Mouse (Mus musculus) urinary bladder, postnatal 25 days (tissue): ENCODE measurements at regions not wholly inside any gene's neighbourhood (a gene's known extent, or its start where the extent isn't known, plus 50 kb on each side); places are given as distances from the start of the nearest gene placed in this dataset.

Experiments used
- DNase-seq: peaks from one replicate; pipeline ENCODE4 v3.0.0; 2022; ENCODE audit warnings: low spot score

GRCm38 (mm10) chr2:169035315-169035714, 79.9 kb upstream of the Zfp64 start:
- DNase-seq, result no peak

DNA sequence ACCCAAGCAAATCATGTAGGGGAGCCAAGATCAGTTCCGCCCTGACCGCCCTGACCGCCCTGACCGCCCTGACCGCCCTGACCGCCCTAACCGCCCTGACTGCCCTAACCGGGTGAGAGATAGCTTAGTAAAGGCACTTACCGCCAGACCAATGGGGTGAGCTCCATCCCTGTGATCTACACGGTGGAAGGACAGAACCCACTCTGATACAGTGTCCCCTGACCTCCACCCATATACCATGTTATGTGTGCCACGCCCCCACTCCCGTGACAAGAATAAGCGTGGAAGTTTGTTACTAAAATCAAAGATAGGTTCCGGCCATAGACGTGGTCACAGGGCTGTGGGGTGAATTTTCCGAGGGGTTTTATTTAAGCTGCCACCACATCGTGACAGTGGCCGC, 78.6 kb upstream of the Zfp64 start:
- no peak for DNase-seq

DNA sequence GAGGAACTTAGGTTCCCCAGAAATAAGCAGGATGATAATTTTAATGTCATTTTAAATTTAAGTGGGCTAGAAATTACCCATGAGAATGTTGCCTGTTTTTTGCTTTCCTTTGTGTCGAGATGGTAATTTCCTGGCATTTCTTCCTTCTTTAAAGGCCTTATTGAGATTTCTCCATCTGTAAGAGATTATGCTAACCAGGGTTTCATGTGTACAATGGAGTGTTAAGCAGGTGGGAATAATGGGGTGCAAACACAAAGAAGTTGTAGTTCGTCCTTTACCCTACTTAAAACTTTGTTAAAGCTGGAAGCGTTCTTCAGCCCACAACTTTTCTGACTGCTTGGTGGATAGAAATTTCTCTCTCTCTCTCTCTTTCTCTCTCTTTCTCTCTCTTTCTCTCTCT, 77.8 kb upstream of the Zfp64 start:
- no peak for DNase-seq

- no peak for DNase-seq
These were observed 73.2 kb upstream of the Zfp64 start for GRCm38 (mm10) chr2:169028531-169029114.

GRCm38 (mm10) chr2:169019037-169019436, 63.6 kb upstream of the Zfp64 start:
- DNase-seq, result no peak

DNA sequence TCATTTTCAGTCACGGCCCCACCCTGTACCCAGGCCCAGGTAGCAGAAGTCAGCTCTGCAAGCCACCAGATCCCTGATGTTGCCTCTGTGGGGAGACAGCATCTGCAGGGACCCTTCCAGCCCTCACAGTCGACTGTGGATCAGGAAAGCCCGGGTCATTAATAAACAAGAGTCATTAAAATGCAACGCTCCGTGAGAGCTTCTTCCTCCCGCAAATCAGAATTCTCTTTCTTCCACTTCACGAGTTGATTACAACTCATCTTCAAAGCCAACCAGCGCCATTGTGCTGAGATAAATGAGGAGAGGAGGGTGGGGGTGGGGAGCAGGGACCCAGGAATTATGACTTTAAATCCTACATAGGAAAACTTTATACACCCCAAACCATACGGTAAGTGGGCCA, 54.9 kb upstream of the Zfp64 start:
- DNase-seq, result no peak

DNA sequence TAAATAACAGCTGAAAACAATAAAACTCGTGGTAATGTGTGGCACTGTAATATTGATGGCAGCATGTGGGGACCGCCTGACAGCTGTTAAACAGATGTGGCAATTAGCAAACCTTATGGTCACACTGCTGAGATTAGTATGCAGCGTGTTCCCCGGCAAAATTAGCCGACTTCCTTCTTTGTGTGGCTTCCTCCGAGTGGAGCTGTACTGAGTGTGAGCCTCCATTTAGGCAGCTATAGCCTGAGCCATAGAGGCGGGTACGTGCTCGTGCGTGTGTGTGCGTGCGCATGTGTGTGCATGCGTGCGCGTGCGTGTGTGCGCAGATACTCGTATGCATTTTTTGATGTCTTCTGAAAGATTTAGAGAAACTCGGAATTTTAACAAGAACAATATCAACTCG, 53.4 kb upstream of the Zfp64 start:
- no peak for DNase-seq

DNA sequence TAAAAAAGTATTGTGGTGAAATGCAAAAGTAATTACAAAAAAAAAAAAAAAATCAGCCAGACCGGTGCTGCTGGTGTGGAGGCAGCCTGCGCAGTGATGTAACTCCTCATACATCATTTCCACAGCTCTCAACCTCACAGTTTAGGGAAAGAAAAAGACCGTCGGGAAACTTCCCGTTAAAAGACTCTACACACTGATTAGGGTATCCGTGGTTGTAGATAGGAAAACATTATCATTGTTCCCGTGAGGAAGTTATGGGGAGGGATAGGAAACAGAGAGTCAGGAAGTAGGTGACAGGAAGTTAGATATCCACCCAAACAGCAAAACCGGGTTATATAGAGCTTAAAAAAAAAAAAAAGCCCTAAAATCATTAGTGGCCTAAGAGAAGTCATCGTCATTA, 52.9 kb upstream of the Zfp64 start:
- DNase-seq, result no peak

DNA sequence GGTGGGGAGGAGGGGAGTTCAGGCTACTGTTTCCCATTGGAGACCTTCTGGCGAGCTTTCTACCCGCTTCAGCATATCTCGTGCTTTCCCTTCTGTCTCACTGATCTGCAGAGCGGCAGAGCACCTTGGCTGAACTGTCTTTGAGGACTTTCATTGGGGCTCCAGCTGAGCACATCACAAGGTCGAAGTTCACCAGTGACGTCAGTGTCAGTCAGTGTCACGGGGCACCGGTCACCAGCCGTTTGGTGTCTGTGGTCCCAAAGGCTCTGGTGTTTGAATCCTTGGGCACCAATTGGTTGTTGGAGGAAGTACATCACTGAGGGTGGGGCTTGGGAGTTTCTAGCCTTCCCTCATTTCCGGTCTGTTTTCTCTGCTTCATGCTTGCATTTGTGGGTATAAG, 51.2 kb upstream of the Zfp64 start:
- DNase-seq, result no peak

GRCm38 (mm10) chr2:169005810-169006209, 50.4 kb upstream of the Zfp64 start:
- no peak for DNase-seq
